19 mouse cellular contexts compared by ENCODE assay signal in the genomic region with DNA sequence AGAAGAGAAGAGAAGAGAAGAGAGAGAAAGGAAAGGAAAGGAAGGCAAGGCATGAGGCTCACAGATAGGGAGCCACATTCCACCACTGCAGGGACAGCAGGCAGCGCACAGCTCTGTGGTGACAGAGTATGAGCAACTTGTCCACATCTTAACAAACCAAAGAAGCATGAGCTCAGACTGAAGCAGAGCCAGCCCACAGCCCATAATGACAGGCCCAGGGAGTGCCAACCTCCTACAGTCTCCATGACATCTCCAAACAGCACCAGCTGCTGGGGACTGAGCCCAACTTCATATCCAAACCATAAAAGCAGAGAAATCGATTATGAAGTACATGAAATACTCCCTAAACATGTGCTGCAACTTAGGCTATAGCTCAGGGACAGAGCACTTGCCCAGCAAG. TPM values are rescaled to one million over a fixed set of nuclear protein-coding genes. Genes with fewer than 3 reads are reported as not detected.
DNase-seq lines count a peak whose midpoint lies in the region; ATAC-seq and TF ChIP-seq lines count a peak whose summit lies in the region.
"Had no signal": no experiment of that assay in that cellular context is flagged by ENCODE, and none has a peak within 500 bp of the region (broad histone marks: within the 10 kb centered on the region; RNA-seq: fewer than 3 reads in every experiment).

No protein-coding gene starts in this region.

- H3K27me3 ChIP-seq in embryonic facial prominence, embryonic 14.5 days (replicated peaks; ENCODE audit: control insufficient read depth, insufficient read depth, low read length), result no peaks in the 10 kb centered on the region
- H3K27me3 ChIP-seq in heart, adult 2 months (ENCODE audit: control insufficient read depth, insufficient read depth, low read length), result no peaks in the 10 kb centered on the region
- H3K27me3 ChIP-seq: hindbrain, embryonic 12.5 days; lung, embryonic 15.5 days; midbrain, embryonic 15.5 days had no signal

- no peaks in the 10 kb centered on the region for H3K79me2 ChIP-seq in heart, adult 2 months (replicated peaks; ENCODE audit: control insufficient read depth, insufficient read depth, low read length)

- intact Hi-C loops in left cerebral cortex, postnatal 14 days (cut with DNase I), result no loop called here
- intact Hi-C loops in left cerebral cortex, adult 2 months (cut with DNase I), result no loop called here
- intact Hi-C loops in heart, adult 2 months (cut with DNase I), result no loop called here

- no peaks in the 10 kb centered on the region for H3K4me1 ChIP-seq in embryonic facial prominence, embryonic 14.5 days (ENCODE audit: control insufficient read depth, insufficient read depth, low read length)
- H3K4me1 ChIP-seq in heart, adult 2 months (ENCODE audit: control insufficient read depth, insufficient read depth, low read length), result no peaks in the 10 kb centered on the region
- H3K4me1 ChIP-seq: hindbrain, embryonic 12.5 days; limb, embryonic 12.5 days; lung, embryonic 15.5 days; midbrain, embryonic 15.5 days had no signal

- DNase-seq in left cerebral cortex, postnatal 14 days (ENCODE audit: low spot score in 2 of 2), result peak; percentile 32 to 75
- no peak for DNase-seq in left cerebral cortex, adult 2 months (ENCODE audit: extremely low spot score in 1 of 2, low spot score in 2 of 2)
- DNase-seq in embryonic facial prominence, embryonic 14.5 days (ENCODE audit: low spot score), result peak; percentile 63
- peak; percentile 10 for DNase-seq in layer of hippocampus, adult 9-10 months (ENCODE audit: low spot score)
- DNase-seq in right cerebral cortex, postnatal 25 days, result peak; percentile 30
- no peak for DNase-seq in heart, adult 2 months
- DNase-seq: adrenal gland, postnatal 36 days; kidney, postnatal 4 days; liver, embryonic 13.5 days had no signal

- no peak for TF ChIP-seq POLR2A in heart, adult 2 months (IDR thresholded peaks at IDR 0.05; ENCODE audit: insufficient read depth, low read depth, low read length)

- no peak for TF ChIP-seq CTCF in left cerebral cortex, adult 2 months (IDR thresholded peaks at IDR 0.05)
- TF ChIP-seq CTCF in heart, adult 2 months (IDR thresholded peaks at IDR 0.05), result no peak

- H3K27ac ChIP-seq in left cerebral cortex, adult 2 months, result no peak overlapping the region
- H3K27ac ChIP-seq in embryonic facial prominence, embryonic 14.5 days (replicated peaks; ENCODE audit: low read depth, low read length), result 0 out of 2 replicates have a peak overlapping the region, but pooled peaks have one; percentile 48
- no peak overlapping the region for H3K27ac ChIP-seq in heart, adult 2 months
- H3K27ac ChIP-seq: hindbrain, embryonic 12.5 days; limb, embryonic 12.5 days; liver, embryonic 13.5 days; lung, embryonic 15.5 days; macrophage; midbrain, embryonic 15.5 days had no signal

- no peaks in the 10 kb centered on the region for H3K36me3 ChIP-seq in embryonic facial prominence, embryonic 14.5 days (ENCODE audit: control insufficient read depth, insufficient read depth, low read length)
- H3K36me3 ChIP-seq in heart, adult 2 months (ENCODE audit: control insufficient read depth, insufficient read depth, low read length), result no peaks in the 10 kb centered on the region
- H3K36me3 ChIP-seq: hindbrain, embryonic 12.5 days; limb, embryonic 12.5 days; liver, embryonic 13.5 days; lung, embryonic 15.5 days; midbrain, embryonic 15.5 days had no signal

- ATAC-seq in embryonic facial prominence, embryonic 14.5 days (ENCODE audit: low read depth), result peak; percentile 74
- ATAC-seq in monocyte, adult 5-6 weeks (replicated peaks; ENCODE audit: insufficient number of reproducible peaks, low FRiP score, low TSS enrichment, poor library complexity, severe bottlenecking), result no peak
- ATAC-seq: activated CD4-positive, CD25-positive, alpha-beta regulatory T cell, adult 4 months; forebrain, embryonic 14.5 days; midbrain, embryonic 15.5 days; Patski had no signal

- no peaks in the 10 kb centered on the region for H3K9me3 ChIP-seq in embryonic facial prominence, embryonic 14.5 days (ENCODE audit: control insufficient read depth, low read length)
- H3K9me3 ChIP-seq: hindbrain, embryonic 12.5 days; limb, embryonic 12.5 days; liver, embryonic 13.5 days; lung, embryonic 15.5 days; midbrain, embryonic 15.5 days had no signal

- TF ChIP-seq EP300 in heart, adult 2 months (IDR thresholded peaks at IDR 0.05; ENCODE audit: insufficient read depth, low read depth, low read length), result no peak

- 74% methylated on average over 2 of the region's 2 CpGs for WGBS in embryonic facial prominence, embryonic 14.5 days
- WGBS in heart, adult 2 months, result 60% methylated on average over 2 of the region's 2 CpGs

- H3K9ac ChIP-seq in embryonic facial prominence, embryonic 14.5 days (ENCODE audit: low read depth, low read length), result no peak overlapping the region
- no peak overlapping the region for H3K9ac ChIP-seq in heart, adult 2 months (ENCODE audit: low read depth, low read length)
- H3K9ac ChIP-seq: limb, embryonic 12.5 days; liver, embryonic 13.5 days; lung, embryonic 15.5 days; midbrain, embryonic 15.5 days had no signal

- no peak overlapping the region for H3K4me3 ChIP-seq in left cerebral cortex, adult 2 months
- H3K4me3 ChIP-seq in embryonic facial prominence, embryonic 14.5 days (ENCODE audit: low read depth, low read length), result no peak overlapping the region
- H3K4me3 ChIP-seq in heart, adult 2 months, result no peak overlapping the region
- H3K4me3 ChIP-seq: erythroblast, embryonic 14.5 days; hindbrain, embryonic 12.5 days; limb, embryonic 12.5 days; liver, embryonic 13.5 days; lung, embryonic 15.5 days; midbrain, embryonic 15.5 days had no signal

- H3K4me2 ChIP-seq in embryonic facial prominence, embryonic 14.5 days (ENCODE audit: low read depth, low read length), result no peak overlapping the region
- H3K4me2 ChIP-seq: hindbrain, embryonic 12.5 days; limb, embryonic 12.5 days; liver, embryonic 13.5 days; lung, embryonic 15.5 days; midbrain, embryonic 15.5 days had no signal

RNA-seq across cellular contexts. Expression of gene Pemt, which starts 11.7 kb away (rescaled TPM):
- total RNA-seq in left cerebral cortex, postnatal 14 days (2021), result 1 to 10 TPM; 4.9 to 6.1 TPM
- total RNA-seq in left cerebral cortex, adult 2 months (2021), result 1 to 10 TPM; 4.7 to 6.7 TPM
- 8.0 and 9.2 TPM in 2 replicates for polyA plus RNA-seq in embryonic facial prominence, embryonic 14.5 days (2014; fragmentation: Nextera tagmentation; extraction: Ambion mirVana)
- total RNA-seq in heart, adult 2 months (2021), result 1 to 10 TPM; 1.9 to 3.2 TPM
- polyA plus RNA-seq in heart, adult 2 months (2012; rRNA removed), result 5.1 and 5.9 TPM in 2 replicates
- not detected in 3 replicates for total RNA-seq in monocyte, adult 5-6 weeks (2017)

RNA-seq across cellular contexts. Expression of gene Rai1, which starts 46.8 kb away (rescaled TPM):
- 10 to 100 TPM; 58.8 to 60.5 TPM for total RNA-seq in left cerebral cortex, postnatal 14 days (2021)
- total RNA-seq in left cerebral cortex, adult 2 months (2021), result 10 to 100 TPM; 85.4 to 86.3 TPM
- 23.9 and 27.6 TPM in 2 replicates for polyA plus RNA-seq in embryonic facial prominence, embryonic 14.5 days (2014; fragmentation: Nextera tagmentation; extraction: Ambion mirVana)
- total RNA-seq in heart, adult 2 months (2021), result 10 to 100 TPM; 21.8 to 26.5 TPM
- polyA plus RNA-seq in heart, adult 2 months (2012; rRNA removed), result 15.8 and 20.0 TPM in 2 replicates
- total RNA-seq in monocyte, adult 5-6 weeks (2017), result 4.6 to 18.1 TPM (median 10.3 TPM) in 3 replicates

Comparison
In these comparisons a context has a peak if more than half of its experiments do, and no peak if none do; other contexts are left out.
1. DNase-seq: peak in left cerebral cortex, postnatal 14 days (2 of 2), embryonic facial prominence, embryonic 14.5 days (single experiment), layer of hippocampus, adult 9-10 months (single experiment) and right cerebral cortex, postnatal 25 days (single experiment); none in left cerebral cortex, adult 2 months (0 of 2) and heart, adult 2 months (0 of 2).